Mouse (Mus musculus): Measurements from ENCODE around the gene Pyy. TPM values are rescaled to one million over a fixed set of nuclear protein-coding genes. Genes with fewer than 3 reads are reported as not detected.

Pyy gene
- polyA plus RNA-seq, 1 experiment = 8.2 TPM

GRCm38 (mm10) chr11:102116241-102116640 lies 8.6 kb upstream of the Pyy start:
- H3K27me3 ChIP-seq (ENCODE audit: control insufficient read depth, insufficient read depth, low read length) = no peaks in the 10 kb centered on the region
- no peaks in the 10 kb centered on the region for H3K4me1 ChIP-seq (ENCODE audit: control insufficient read depth, insufficient read depth, low read length)
- H3K4me3 ChIP-seq (ENCODE audit: control insufficient read depth, low read depth, low read length) = no peak overlapping the region
- H3K27ac ChIP-seq (ENCODE audit: control insufficient read depth, insufficient read depth, low read depth, low read length) = no peak overlapping the region
- H3K36me3 ChIP-seq (ENCODE audit: control insufficient read depth, insufficient read depth, low read length) = no peaks in the 10 kb centered on the region
- TF ChIP-seq CTCF (IDR thresholded peaks at IDR 0.05; ENCODE audit: control insufficient read depth, insufficient read depth, insufficient replicate concordance, low read depth, low read length) (no peak), POLR2A (IDR thresholded peaks at IDR 0.05; ENCODE audit: control insufficient read depth, low read depth, low read length) (no peak)

GRCm38 (mm10) chr11:102111576-102111975 lies 3.9 kb upstream of the Pyy start:
- Histone ChIP-seq H3K27ac (ENCODE audit: control insufficient read depth, insufficient read depth, low read depth, low read length) (no peak overlapping the region), H3K4me3 (ENCODE audit: control insufficient read depth, low read depth, low read length) (no peak overlapping the region), H3K36me3 (ENCODE audit: control insufficient read depth, insufficient read depth, low read length) (no peaks in the 10 kb centered on the region), H3K4me1 (ENCODE audit: control insufficient read depth, insufficient read depth, low read length) (no peaks in the 10 kb centered on the region), H3K27me3 (ENCODE audit: control insufficient read depth, insufficient read depth, low read length) (no peaks in the 10 kb centered on the region; the same call in 1 of the 2 replicates)
- TF ChIP-seq CTCF (IDR thresholded peaks at IDR 0.05; ENCODE audit: control insufficient read depth, insufficient read depth, insufficient replicate concordance, low read depth, low read length) = no peak
- no peak for TF ChIP-seq POLR2A (IDR thresholded peaks at IDR 0.05; ENCODE audit: control insufficient read depth, low read depth, low read length)

GRCm38 (mm10) chr11:102106911-102107310 lies 721 bp downstream of the Pyy start:
- no peak for TF ChIP-seq CTCF (IDR thresholded peaks at IDR 0.05; ENCODE audit: control insufficient read depth, insufficient read depth, insufficient replicate concordance, low read depth, low read length)
- TF ChIP-seq POLR2A (IDR thresholded peaks at IDR 0.05; ENCODE audit: control insufficient read depth, low read depth, low read length) = no peak
- Histone ChIP-seq H3K4me3 (ENCODE audit: control insufficient read depth, low read depth, low read length) (no peak overlapping the region), H3K27me3 (ENCODE audit: control insufficient read depth, insufficient read depth, low read length) (no peaks in the 10 kb centered on the region; the same call in 1 of the 2 replicates), H3K36me3 (ENCODE audit: control insufficient read depth, insufficient read depth, low read length) (no peaks in the 10 kb centered on the region), H3K4me1 (ENCODE audit: control insufficient read depth, insufficient read depth, low read length) (peaks cover 4% of the 10 kb centered on the region; the same call in 1 of the 2 replicates), H3K27ac (ENCODE audit: control insufficient read depth, insufficient read depth, low read depth, low read length) (no peak overlapping the region)

- no peaks in the 10 kb centered on the region; the same call in 1 of the 2 replicates for H3K27me3 ChIP-seq (ENCODE audit: control insufficient read depth, insufficient read depth, low read length)
- no peaks in the 10 kb centered on the region for H3K36me3 ChIP-seq (ENCODE audit: control insufficient read depth, insufficient read depth, low read length)
- H3K4me1 ChIP-seq (ENCODE audit: control insufficient read depth, insufficient read depth, low read length) = peaks cover 4% of the 10 kb centered on the region; the same call in 1 of the 2 replicates
- no peak overlapping the region for H3K27ac ChIP-seq (ENCODE audit: control insufficient read depth, insufficient read depth, low read depth, low read length)
- TF ChIP-seq CTCF (IDR thresholded peaks at IDR 0.05; ENCODE audit: control insufficient read depth, insufficient read depth, insufficient replicate concordance, low read depth, low read length) (peak; percentile 73), POLR2A (IDR thresholded peaks at IDR 0.05; ENCODE audit: control insufficient read depth, low read depth, low read length) (no peak)
- no peak overlapping the region for H3K4me3 ChIP-seq (ENCODE audit: control insufficient read depth, low read depth, low read length)
Observed at GRCm38 (mm10) chr11:102102485-102103258, 5.0 kb downstream of the Pyy start.

- no peaks in the 10 kb centered on the region for H3K27me3 ChIP-seq (ENCODE audit: control insufficient read depth, insufficient read depth, low read length)
- TF ChIP-seq POLR2A (IDR thresholded peaks at IDR 0.05; ENCODE audit: control insufficient read depth, low read depth, low read length) (no peak), CTCF (IDR thresholded peaks at IDR 0.05; ENCODE audit: control insufficient read depth, insufficient read depth, insufficient replicate concordance, low read depth, low read length) (no peak)
- H3K36me3 ChIP-seq (ENCODE audit: control insufficient read depth, insufficient read depth, low read length) = no peaks in the 10 kb centered on the region
- no peak within 1 kb of the TSS for H3K27ac ChIP-seq (ENCODE audit: control insufficient read depth, insufficient read depth, low read depth, low read length)
- no peak within 1 kb of the TSS for H3K4me3 ChIP-seq (ENCODE audit: control insufficient read depth, low read depth, low read length)
- peaks cover 10% of the 10 kb centered on the region for H3K4me1 ChIP-seq (ENCODE audit: control insufficient read depth, insufficient read depth, low read length)
Observed at GRCm38 (mm10) chr11:102101219-102101618, 6.4 kb downstream of the Pyy start, which contains the start of gene Ppy. TSS of gene Ppy (minus strand) at chr11:102101319.

- TF ChIP-seq POLR2A (IDR thresholded peaks at IDR 0.05; ENCODE audit: control insufficient read depth, low read depth, low read length) (no peak), CTCF (IDR thresholded peaks at IDR 0.05; ENCODE audit: control insufficient read depth, insufficient read depth, insufficient replicate concordance, low read depth, low read length) (no peak; the same call in 1 of the 2 replicates)
- peak overlapping the region; percentile 78 for H3K4me3 ChIP-seq (ENCODE audit: control insufficient read depth, low read depth, low read length)
- no peak overlapping the region for H3K27ac ChIP-seq (ENCODE audit: control insufficient read depth, insufficient read depth, low read depth, low read length)
- H3K27me3 ChIP-seq (ENCODE audit: control insufficient read depth, insufficient read depth, low read length) = no peaks in the 10 kb centered on the region
- no peaks in the 10 kb centered on the region for H3K36me3 ChIP-seq (ENCODE audit: control insufficient read depth, insufficient read depth, low read length)
- peaks cover 8% of the 10 kb centered on the region for H3K4me1 ChIP-seq (ENCODE audit: control insufficient read depth, insufficient read depth, low read length)
Observed at GRCm38 (mm10) chr11:102096887-102097391, 10.7 kb downstream of the Pyy start.

- H3K27ac ChIP-seq (ENCODE audit: control insufficient read depth, insufficient read depth, low read depth, low read length) = no peak overlapping the region
- no peaks in the 10 kb centered on the region for H3K36me3 ChIP-seq (ENCODE audit: control insufficient read depth, insufficient read depth, low read length)
- H3K4me1 ChIP-seq (ENCODE audit: control insufficient read depth, insufficient read depth, low read length) = peaks cover 8% of the 10 kb centered on the region
- TF ChIP-seq CTCF (IDR thresholded peaks at IDR 0.05; ENCODE audit: control insufficient read depth, insufficient read depth, insufficient replicate concordance, low read depth, low read length) (no peak), POLR2A (IDR thresholded peaks at IDR 0.05; ENCODE audit: control insufficient read depth, low read depth, low read length) (no peak)
- H3K27me3 ChIP-seq (ENCODE audit: control insufficient read depth, insufficient read depth, low read length) = no peaks in the 10 kb centered on the region
- no peak overlapping the region for H3K4me3 ChIP-seq (ENCODE audit: control insufficient read depth, low read depth, low read length)
Observed at GRCm38 (mm10) chr11:102096446-102096845, 11.2 kb downstream of the Pyy start.

Measured in testis, adult 2 months (tissue).